In genomic region chr7:19343210-19343808, GRCm38 (mm10) we compare ENCODE assay signal across 7 mouse cellular contexts. TPM values are rescaled to one million over a fixed set of nuclear protein-coding genes. Genes with fewer than 3 reads are reported as not detected.
DNase-seq lines count a peak whose midpoint lies in the region; ATAC-seq lines count a peak whose summit lies in the region.

No protein-coding gene starts in this region.

- H3K27me3 ChIP-seq in forebrain, embryonic 12.5 days, result peaks cover 20% of the 10 kb centered on the region
- H3K27me3 ChIP-seq in hindbrain, embryonic 11.5 days (ENCODE audit: control insufficient read depth, insufficient read depth, low read length), result peaks cover 12% of the 10 kb centered on the region

- peak; percentile 62 for DNase-seq in MEL-GATA-1-ER (ENCODE audit: extremely low read depth, low read depth)
- DNase-seq in hindbrain, embryonic 11.5 days (ENCODE audit: low spot score), result peak; percentile 92
- DNase-seq in layer of hippocampus, postnatal 14 days (ENCODE audit: low spot score in 2 of 2), result peak; percentile 68 to 73
- peak; percentile 65 to 82 for DNase-seq in lung, postnatal 4 days
- DNase-seq in right cerebral cortex, postnatal 4 days, result peak; percentile 71

- no peak overlapping the region for H3K9ac ChIP-seq in forebrain, embryonic 12.5 days
- no peak overlapping the region for H3K9ac ChIP-seq in hindbrain, embryonic 11.5 days (ENCODE audit: low read depth, low read length)

- no peaks in the 10 kb centered on the region for H3K9me3 ChIP-seq in forebrain, embryonic 12.5 days
- no peaks in the 10 kb centered on the region for H3K9me3 ChIP-seq in hindbrain, embryonic 11.5 days (ENCODE audit: control insufficient read depth, low read length)

- H3K4me3 ChIP-seq in brown adipose tissue, adult 24 weeks (ENCODE audit: insufficient read depth, low read depth, low read length), result no peak overlapping the region
- no peak overlapping the region for H3K4me3 ChIP-seq in forebrain, embryonic 12.5 days (replicated peaks)
- H3K4me3 ChIP-seq in hindbrain, embryonic 11.5 days (ENCODE audit: low read depth, low read length), result no peak overlapping the region

- 1% methylated on average over 11 of the region's 11 CpGs for WGBS in forebrain, embryonic 12.5 days
- 2% methylated on average over 11 of the region's 11 CpGs for WGBS in hindbrain, embryonic 11.5 days

- H3K27ac ChIP-seq in brown adipose tissue, adult 24 weeks (replicated peaks; ENCODE audit: low read depth, low read length), result peak overlapping the region; percentile 84
- no peak overlapping the region for H3K27ac ChIP-seq in forebrain, embryonic 12.5 days
- H3K27ac ChIP-seq in hindbrain, embryonic 11.5 days (ENCODE audit: low read depth, low read length), result no peak overlapping the region

- peaks cover 4% of the 10 kb centered on the region for H3K36me3 ChIP-seq in forebrain, embryonic 12.5 days (replicated peaks)
- H3K36me3 ChIP-seq in hindbrain, embryonic 11.5 days (ENCODE audit: control insufficient read depth, insufficient read depth, low read length), result no peaks in the 10 kb centered on the region

- H3K4me2 ChIP-seq in forebrain, embryonic 12.5 days, result peak overlapping the region; percentile 9; the same call in 1 of the 2 replicates
- no peak overlapping the region for H3K4me2 ChIP-seq in hindbrain, embryonic 11.5 days (replicated peaks; ENCODE audit: low read depth, low read length)

- peaks cover 8% of the 10 kb centered on the region for H3K4me1 ChIP-seq in brown adipose tissue, adult 24 weeks (ENCODE audit: control insufficient read depth, insufficient read depth, insufficient read length, low read length)
- peaks cover 32% of the 10 kb centered on the region for H3K4me1 ChIP-seq in forebrain, embryonic 12.5 days
- 0 out of 2 replicates have a peak, but pooled peaks cover 5% of the 10 kb centered on the region for H3K4me1 ChIP-seq in hindbrain, embryonic 11.5 days (replicated peaks; ENCODE audit: control insufficient read depth, insufficient read depth, low read length)

- ATAC-seq in forebrain, embryonic 12.5 days (ENCODE audit: low FRiP score), result no peak
- ATAC-seq in hindbrain, embryonic 11.5 days (ENCODE audit: low FRiP score), result no peak

RNA-seq across cellular contexts. Expression of gene Ercc1, which starts 1.3 kb away (rescaled TPM):
- 32.6 and 38.4 TPM in 2 replicates for polyA plus RNA-seq in brown adipose tissue, adult 24 weeks (2012; ENCODE audit: insufficient read depth, insufficient read length, missing spikeins)
- polyA plus RNA-seq in forebrain, embryonic 12.5 days (2016; fragmentation: Nextera tagmentation; extraction: Ambion mirVana), result 89.7 and 100 TPM in 2 replicates
- 108 and 112 TPM in 2 replicates for polyA plus RNA-seq in hindbrain, embryonic 11.5 days (2014; fragmentation: Nextera tagmentation; extraction: Ambion mirVana)
- 10 to 100 TPM; 38.3 to 44.7 TPM for total RNA-seq in layer of hippocampus, postnatal 14 days (2021)

RNA-seq across cellular contexts. Expression of gene Cd3eap, which starts 16.0 kb away (rescaled TPM):
- 3.3 and 5.5 TPM in 2 replicates for polyA plus RNA-seq in brown adipose tissue, adult 24 weeks (2012; ENCODE audit: insufficient read depth, insufficient read length, missing spikeins)
- polyA plus RNA-seq in forebrain, embryonic 12.5 days (2016; fragmentation: Nextera tagmentation; extraction: Ambion mirVana), result 24.7 and 24.8 TPM in 2 replicates
- 14.7 and 15.2 TPM in 2 replicates for polyA plus RNA-seq in hindbrain, embryonic 11.5 days (2014; fragmentation: Nextera tagmentation; extraction: Ambion mirVana)
- 10 to 100 TPM; 19.6 to 19.8 TPM for total RNA-seq in layer of hippocampus, postnatal 14 days (2021)

RNA-seq across cellular contexts. Expression of gene Ppp1r13l, which starts 16.2 kb away (rescaled TPM):
- 1.7 and 4.1 TPM in 2 replicates for polyA plus RNA-seq in brown adipose tissue, adult 24 weeks (2012; ENCODE audit: insufficient read depth, insufficient read length, missing spikeins)
- polyA plus RNA-seq in forebrain, embryonic 12.5 days (2016; fragmentation: Nextera tagmentation; extraction: Ambion mirVana), result 4.8 and 5.3 TPM in 2 replicates
- 3.2 and 5.0 TPM in 2 replicates for polyA plus RNA-seq in hindbrain, embryonic 11.5 days (2014; fragmentation: Nextera tagmentation; extraction: Ambion mirVana)
- 1 to 10 TPM; 4.5 to 6.7 TPM for total RNA-seq in layer of hippocampus, postnatal 14 days (2021)

RNA-seq across cellular contexts. Expression of gene Fosb, which starts 33.5 kb away (rescaled TPM):
- polyA plus RNA-seq in brown adipose tissue, adult 24 weeks (2012; ENCODE audit: insufficient read depth, insufficient read length, missing spikeins), result 2.7 and 48.0 TPM in 2 replicates
- polyA plus RNA-seq in forebrain, embryonic 12.5 days (2016; fragmentation: Nextera tagmentation; extraction: Ambion mirVana), result 0.24 TPM in 1 of 2 replicates, not detected in the other
- polyA plus RNA-seq in hindbrain, embryonic 11.5 days (2014; fragmentation: Nextera tagmentation; extraction: Ambion mirVana), result not detected in 2 replicates
- total RNA-seq in layer of hippocampus, postnatal 14 days (2021), result 1 to 10 TPM; 6.1 to 6.5 TPM

RNA-seq across cellular contexts. Expression of gene Ercc2, which starts 38.5 kb away (rescaled TPM):
- 4.4 and 6.4 TPM in 2 replicates for polyA plus RNA-seq in brown adipose tissue, adult 24 weeks (2012; ENCODE audit: insufficient read depth, insufficient read length, missing spikeins)
- 23.3 and 23.7 TPM in 2 replicates for polyA plus RNA-seq in forebrain, embryonic 12.5 days (2016; fragmentation: Nextera tagmentation; extraction: Ambion mirVana)
- 7.7 and 8.7 TPM in 2 replicates for polyA plus RNA-seq in hindbrain, embryonic 11.5 days (2014; fragmentation: Nextera tagmentation; extraction: Ambion mirVana)
- 10 to 100 TPM; 28.2 to 34.7 TPM for total RNA-seq in layer of hippocampus, postnatal 14 days (2021)
